ENCODE assay signal across 24 mouse cellular contexts in genomic region chr2:89977709-89978108, GRCm38 (mm10). TPM values are rescaled to one million over a fixed set of nuclear protein-coding genes. Genes with fewer than 3 reads are reported as not detected.
A peak's percentile ranks its signal among the peaks of the same experiment; 100 is the strongest.
DNase-seq lines count a peak whose midpoint lies in the region; TF ChIP-seq lines count a peak whose summit lies in the region.
"Had no signal": no experiment of that assay in that cellular context is flagged by ENCODE, and none has a peak within 500 bp of the region (broad histone marks: within the 10 kb centered on the region; RNA-seq: fewer than 3 reads in every experiment).

No protein-coding gene starts in this region.

- intact Hi-C loops in left cerebral cortex, postnatal 36 days (cut with DNase I): no loop called here

- H3K27me3 ChIP-seq in CH12.LX (replicated peaks): no peaks in the 10 kb centered on the region
- H3K27me3 ChIP-seq: Patski had no signal

- TF ChIP-seq CTCF in CH12.LX (conservative IDR thresholded peaks at IDR 0.05 in 1 of 2, IDR thresholded peaks at IDR 0.05 in 1 of 2; ENCODE audit: low read depth in 2 of 2, low read length in 2 of 2): no peak

- no peak for TF ChIP-seq RAD21 in CH12.LX (IDR thresholded peaks at IDR 0.05; ENCODE audit: low read depth, low read length)

- dilution Hi-C loops in CH12.LX (cut with MboI; ENCODE audit: extremely low pct_ligation_motif_present, extremely low pct_unique_long_range_greater_than_20kb, low sequenced_read_pairs): no loop called here

- H3K4me1 ChIP-seq in CH12.LX (ENCODE audit: control insufficient read depth in 1 of 2, insufficient read depth in 2 of 2): no peaks in the 10 kb centered on the region

- in situ Hi-C loops in CH12.LX (cut with MboI; ENCODE audit: low pct_ligation_motif_present, low pct_unique_long_range_greater_than_20kb, low sequenced_read_pairs): no loop called here

- H3K36me3 ChIP-seq in CH12.LX (replicated peaks in 1 of 2; ENCODE audit: control insufficient read depth in 1 of 2, insufficient read depth in 1 of 2, low read length in 1 of 2): no peaks in the 10 kb centered on the region
- H3K36me3 ChIP-seq: G1E had no signal

- TF ChIP-seq EP300 in CH12.LX (IDR thresholded peaks at IDR 0.05; ENCODE audit: low read length): peak; percentile 46

- DNase-seq in CH12.LX (ENCODE audit: extremely low read depth): peak; percentile 2
- DNase-seq in left cerebral cortex, postnatal 36 days (ENCODE audit: low spot score in 2 of 2): no peak
- DNase-seq: adrenal gland, adult 2 months; adrenal gland, adult 8-10 months; adrenal gland, postnatal 10 days; adrenal gland, postnatal 14 days; adrenal gland, postnatal 25 days; adrenal gland, postnatal 36 days; B cell, adult 2 months; cerebellum, adult 11 months; cerebellum, adult 11-12 months; cerebellum, adult 18-20 months; cerebellum, adult 2 months; cerebellum, adult 8-10 months had no signal

- peak overlapping the region; percentile 32 for H3K9ac ChIP-seq in CH12.LX (ENCODE audit: insufficient read depth, low read depth)

- no peaks in the 10 kb centered on the region for H3K9me3 ChIP-seq in CH12.LX (replicated peaks; ENCODE audit: low read length)

- no peaks in the 10 kb centered on the region for H3K79me2 ChIP-seq in CH12.LX (replicated peaks; ENCODE audit: control insufficient read depth, extremely low read depth, insufficient read depth, poor library complexity, severe bottlenecking)

- H3K4me2 ChIP-seq in CH12.LX (ENCODE audit: insufficient read depth, low read depth, poor library complexity, severe bottlenecking): peak overlapping the region; percentile 40

- H3K4me3 ChIP-seq in CH12.LX (replicated peaks in 1 of 3; ENCODE audit: low read depth in 2 of 3, low read length in 2 of 3, poor library complexity in 1 of 3): no peak overlapping the region

- no peak for TF ChIP-seq POLR2A in CH12.LX (IDR thresholded peaks at IDR 0.05; ENCODE audit: low read depth, low read length)

- H3K27ac ChIP-seq in CH12.LX (ENCODE audit: insufficient read depth, low read depth): peak overlapping the region; percentile 81

TF ChIP-seq in CH12.LX, 34 proteins besides CTCF, POLR2A, EP300 and RAD21:
- TF ChIP-seq MAFK (IDR thresholded peaks at IDR 0.05; ENCODE audit: insufficient replicate concordance, low read length) (no peak), RCOR1 (conservative IDR thresholded peaks at IDR 0.05; ENCODE audit: low read depth, low read length) (0 out of 2 replicates have a peak, but pooled peaks have one; percentile 56), IRF4 (IDR thresholded peaks at IDR 0.05; ENCODE audit: low read depth, low read length) (peak; percentile 54)

RNA-seq across cellular contexts. Expression of gene Olfr1260, which starts 3.6 kb away (rescaled TPM):
- total RNA-seq in CH12.LX (2012; rRNA removed): not detected in 2 replicates
- not detected in 2 replicates for total RNA-seq in CH12.LX (2014; rRNA removed)
- polyA plus RNA-seq in CH12.LX (2012; ENCODE audit: insufficient read length, low read depth): not detected in 2 replicates
- not detected for total RNA-seq in left cerebral cortex, postnatal 36 days (2021)
- total RNA-seq: adrenal gland, adult 18-20 months; adrenal gland, adult 2 months; adrenal gland, adult 8-10 months; adrenal gland, postnatal 10 days; adrenal gland, postnatal 14 days; adrenal gland, postnatal 25 days; adrenal gland, postnatal 36 days; adrenal gland, postnatal 4 days; ES-E14; MEL had no signal
- polyA plus RNA-seq: activated CD4-positive, CD25-positive, alpha-beta regulatory T cell, adult 4 months; adrenal gland, adult 2 months; brain, embryonic 14.5 days; C2C12; CD4-positive, CD25-positive, alpha-beta regulatory T cell, adult 4 months; cerebellum, adult 2 months; G1E had no signal

RNA-seq across cellular contexts. Expression of gene Olfr1261, which starts 13.3 kb away (rescaled TPM):
- total RNA-seq in CH12.LX (2012; rRNA removed): not detected in 2 replicates
- total RNA-seq in CH12.LX (2014; rRNA removed): not detected in 2 replicates
- not detected in 2 replicates for polyA plus RNA-seq in CH12.LX (2012; ENCODE audit: insufficient read length, low read depth)
- not detected for total RNA-seq in left cerebral cortex, postnatal 36 days (2021)
- total RNA-seq: adrenal gland, adult 18-20 months; adrenal gland, adult 2 months; adrenal gland, adult 8-10 months; adrenal gland, postnatal 10 days; adrenal gland, postnatal 14 days; adrenal gland, postnatal 25 days; adrenal gland, postnatal 36 days; adrenal gland, postnatal 4 days; ES-E14; MEL had no signal
- polyA plus RNA-seq: activated CD4-positive, CD25-positive, alpha-beta regulatory T cell, adult 4 months; adrenal gland, adult 2 months; brain, embryonic 14.5 days; C2C12; CD4-positive, CD25-positive, alpha-beta regulatory T cell, adult 4 months; cerebellum, adult 2 months; G1E; Patski had no signal

RNA-seq across cellular contexts. Expression of gene Olfr1262, which starts 22.2 kb away (rescaled TPM):
- not detected in 2 replicates for total RNA-seq in CH12.LX (2012; rRNA removed)
- total RNA-seq in CH12.LX (2014; rRNA removed): not detected in 2 replicates
- polyA plus RNA-seq in CH12.LX (2012; ENCODE audit: insufficient read length, low read depth): not detected in 2 replicates
- total RNA-seq in left cerebral cortex, postnatal 36 days (2021): not detected
- total RNA-seq: adrenal gland, adult 18-20 months; adrenal gland, adult 2 months; adrenal gland, adult 8-10 months; adrenal gland, postnatal 10 days; adrenal gland, postnatal 14 days; adrenal gland, postnatal 25 days; adrenal gland, postnatal 36 days; adrenal gland, postnatal 4 days; ES-E14; MEL had no signal
- polyA plus RNA-seq: activated CD4-positive, CD25-positive, alpha-beta regulatory T cell, adult 4 months; adrenal gland, adult 2 months; brain, embryonic 14.5 days; C2C12; CD4-positive, CD25-positive, alpha-beta regulatory T cell, adult 4 months; cerebellum, adult 2 months; G1E; Patski had no signal

RNA-seq across cellular contexts. Expression of gene Olfr1259, which starts 29.2 kb away (rescaled TPM):
- total RNA-seq in CH12.LX (2012; rRNA removed): 0.21 and 0.34 TPM in 2 replicates
- not detected in 2 replicates for total RNA-seq in CH12.LX (2014; rRNA removed)
- polyA plus RNA-seq in CH12.LX (2012; ENCODE audit: insufficient read length, low read depth): not detected in 2 replicates
- total RNA-seq in left cerebral cortex, postnatal 36 days (2021): not detected
- total RNA-seq: adrenal gland, adult 18-20 months; adrenal gland, adult 2 months; adrenal gland, adult 8-10 months; adrenal gland, postnatal 10 days; adrenal gland, postnatal 14 days; adrenal gland, postnatal 25 days; adrenal gland, postnatal 36 days; adrenal gland, postnatal 4 days; ES-E14; MEL had no signal
- polyA plus RNA-seq: activated CD4-positive, CD25-positive, alpha-beta regulatory T cell, adult 4 months; adrenal gland, adult 2 months; brain, embryonic 14.5 days; CD4-positive, CD25-positive, alpha-beta regulatory T cell, adult 4 months; cerebellum, adult 2 months; G1E; Patski had no signal

RNA-seq across cellular contexts. Expression of gene Olfr1263, which starts 34.2 kb away (rescaled TPM):
- total RNA-seq in CH12.LX (2012; rRNA removed) (not detected in 2 replicates), CH12.LX (2014; rRNA removed) (not detected in 2 replicates)
- polyA plus RNA-seq in CH12.LX (2012; ENCODE audit: insufficient read length, low read depth): not detected in 2 replicates
- not detected for total RNA-seq in left cerebral cortex, postnatal 36 days (2021)
- total RNA-seq: adrenal gland, adult 18-20 months; adrenal gland, adult 2 months; adrenal gland, adult 8-10 months; adrenal gland, postnatal 10 days; adrenal gland, postnatal 14 days; adrenal gland, postnatal 25 days; adrenal gland, postnatal 36 days; adrenal gland, postnatal 4 days; ES-E14; MEL had no signal
- polyA plus RNA-seq: activated CD4-positive, CD25-positive, alpha-beta regulatory T cell, adult 4 months; adrenal gland, adult 2 months; brain, embryonic 14.5 days; C2C12; CD4-positive, CD25-positive, alpha-beta regulatory T cell, adult 4 months; cerebellum, adult 2 months; G1E; Patski had no signal
